Mouse (Mus musculus) heart, embryonic 11.5 days (tissue): Measurements from ENCODE around the gene Upk3a. TPM values are rescaled to one million over a fixed set of nuclear protein-coding genes. Genes with fewer than 3 reads are reported as not detected.
A peak's percentile ranks its signal among the peaks of the same experiment; 100 is the strongest.

Experiments used
- ATAC-seq: fragments of 200-750 bp; cut with Nextera tagmentation; replicated peaks from 2 replicates; pipeline ENCODE4 v1.8.0; 2017; ENCODE audit warnings: moderate library complexity; ENCODE audit not compliant: insufficient number of reproducible peaks, low FRiP score, low TSS enrichment
- H3K27ac ChIP-seq: fragments of 300-500 bp; sonication (generic); 2 replicates; pipeline ENCODE4 v1.5.1; 2014; ENCODE audit warnings: mild to moderate bottlenecking, low read depth, low read length
- H3K27me3 ChIP-seq: fragments of 300-500 bp; sonication (generic); 2 replicates; pipeline ENCODE4 v1.6.1; 2014; ENCODE audit warnings: mild to moderate bottlenecking, low read length, mixed read lengths; ENCODE audit not compliant: control insufficient read depth, insufficient read depth
- H3K36me3 ChIP-seq: fragments of 300-500 bp; sonication (generic); 2 replicates; pipeline ENCODE4 v1.6.1; 2014; ENCODE audit warnings: mild to moderate bottlenecking, low read length, moderate library complexity, mixed read lengths; ENCODE audit not compliant: control insufficient read depth, insufficient read depth
- H3K4me1 ChIP-seq: fragments of 300-500 bp; sonication (generic); 2 replicates; pipeline ENCODE4 v1.6.1; 2014; ENCODE audit warnings: low read length; ENCODE audit not compliant: control insufficient read depth, insufficient read depth
- H3K4me2 ChIP-seq: fragments of 300-500 bp; sonication (generic); 2 replicates; pipeline ENCODE4 v1.6.1; 2014; ENCODE audit warnings: mild to moderate bottlenecking, moderate library complexity
- H3K4me3 ChIP-seq: fragments of 300-500 bp; sonication (generic); 2 replicates; pipeline ENCODE4 v1.5.1; 2014; ENCODE audit warnings: low read depth, low read length
- H3K9ac ChIP-seq: fragments of 300-500 bp; sonication (generic); 2 replicates; pipeline ENCODE4 v1.6.1; 2014; ENCODE audit warnings: mild to moderate bottlenecking, low read depth, low read length, moderate library complexity
- H3K9me3 ChIP-seq: fragments of 300-500 bp; sonication (generic); replicated peaks from 2 replicates; pipeline ENCODE4 v1.6.1; 2016; ENCODE audit warnings: low read length; ENCODE audit not compliant: control insufficient read depth
- whole genome bisulfite sequencing: fragments of 180-500 bp; shearing (Covaris S2); extraction: QIAGEN DNeasy Blood & Tissue Kit; methylation state at CpG from one replicate; pipeline ENCODE4 v1.1.7; 2014; ENCODE audit not compliant: insufficient replicate concordance; 5-methylcytosine and 5-hydroxymethylcytosine counted together
- polyA plus RNA-seq: library from polyadenylated mRNA; unstranded; fragments of >200 nt; fragmentation: Nextera tagmentation; extraction: Ambion mirVana; gene quantifications from 2 replicates; pipeline ENCODE4 v1.2.1, GENCODE M21; 2014

Upk3a gene
- polyA plus RNA-seq, 1 experiment from 2014 or later = not detected

DNA sequence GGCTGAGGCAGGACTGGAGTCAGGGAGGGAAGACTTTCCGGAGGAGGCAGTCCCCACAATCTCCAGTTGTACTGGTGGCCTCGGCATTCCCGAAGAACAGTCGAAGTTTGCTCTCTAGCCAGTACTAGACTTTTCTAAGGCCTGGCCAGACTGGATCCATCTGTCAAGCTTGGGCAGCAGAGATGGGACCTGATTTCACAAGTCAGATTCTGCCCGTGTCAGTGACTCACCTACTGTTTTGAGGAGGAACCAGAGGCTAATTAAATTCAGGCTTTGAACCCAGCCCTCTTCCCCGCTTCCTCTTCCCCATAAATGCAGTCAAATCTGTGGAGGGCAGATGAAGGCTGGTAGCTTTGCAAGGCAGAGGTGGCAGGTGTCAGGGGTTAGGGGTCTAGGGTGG lies 21.9 kb upstream of the Upk3a start:
- H3K27ac ChIP-seq = no peak overlapping the region
- H3K9me3 ChIP-seq = no peaks in the 10 kb centered on the region
- H3K9ac ChIP-seq = no peak overlapping the region
- no peaks in the 10 kb centered on the region; the same call in 1 of the 2 replicates for H3K27me3 ChIP-seq
- no peak for ATAC-seq
- no peaks in the 10 kb centered on the region for H3K36me3 ChIP-seq
- H3K4me3 ChIP-seq = no peak overlapping the region
- H3K4me2 ChIP-seq = no peak overlapping the region
- 24% methylated on average over 6 of the region's 6 CpGs for WGBS
- H3K4me1 ChIP-seq = no peaks in the 10 kb centered on the region

DNA sequence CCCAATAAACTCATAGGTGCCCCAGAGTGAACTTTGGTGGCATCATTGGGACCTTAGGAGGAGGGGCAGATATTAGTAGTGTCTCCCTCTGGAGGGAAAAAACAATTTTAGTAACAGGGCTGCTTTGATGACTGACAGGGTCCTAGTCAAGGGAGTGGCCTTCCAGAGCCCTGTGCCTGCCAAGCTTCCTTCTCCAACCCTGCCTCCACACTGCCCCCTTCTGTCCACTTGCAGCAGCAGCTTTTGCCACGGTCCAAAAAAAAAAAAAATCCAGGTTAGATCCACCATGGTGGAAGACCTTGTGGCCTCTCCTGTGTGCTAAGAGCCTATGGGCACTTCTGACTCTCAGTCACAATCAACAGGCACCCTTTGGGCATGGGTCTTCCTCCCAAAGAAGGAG lies 21.0 kb upstream of the Upk3a start:
- H3K4me3 ChIP-seq = no peak overlapping the region
- ATAC-seq = no peak
- H3K9ac ChIP-seq = no peak overlapping the region
- WGBS = 8% methylated on average over 1 of the region's 1 CpGs
- no peaks in the 10 kb centered on the region; the same call in 1 of the 2 replicates for H3K27me3 ChIP-seq
- no peak overlapping the region for H3K27ac ChIP-seq
- H3K9me3 ChIP-seq = no peaks in the 10 kb centered on the region
- H3K4me1 ChIP-seq = no peaks in the 10 kb centered on the region
- no peaks in the 10 kb centered on the region for H3K36me3 ChIP-seq
- H3K4me2 ChIP-seq = no peak overlapping the region

DNA sequence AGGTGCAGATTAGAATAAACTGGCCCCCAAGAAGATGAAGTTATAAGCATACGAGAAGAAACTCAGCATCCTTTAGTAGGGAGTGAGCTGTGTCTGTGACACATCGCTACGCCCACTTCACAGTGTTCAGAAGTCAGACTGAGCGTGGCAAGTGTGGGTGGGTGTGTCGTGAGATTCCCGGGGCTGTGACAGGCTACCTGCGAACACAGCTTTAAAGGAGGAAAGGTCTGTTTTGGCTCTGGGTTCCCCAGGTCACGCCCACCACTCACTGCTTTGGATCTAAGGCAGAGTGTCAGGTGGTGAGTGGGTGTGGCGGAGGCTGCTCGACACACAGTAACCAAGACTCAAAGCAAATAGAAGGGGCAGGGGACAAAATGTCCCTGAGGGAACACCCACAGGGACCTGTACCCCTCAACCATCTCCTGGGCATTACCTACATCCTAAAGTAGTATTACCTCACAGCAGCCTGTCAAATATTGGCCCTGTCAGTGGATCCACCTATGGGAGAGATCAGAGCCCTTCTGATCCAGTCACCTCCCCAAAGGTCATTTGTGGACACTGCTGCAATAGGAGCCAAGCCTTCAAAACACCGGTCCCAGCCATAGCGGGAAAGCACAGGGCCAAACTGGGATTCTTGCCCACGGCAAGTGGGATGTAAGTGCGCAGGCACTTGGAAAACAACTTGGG lies 19.0 kb upstream of the Upk3a start:
- H3K27me3 ChIP-seq = no peaks in the 10 kb centered on the region; the same call in 1 of the 2 replicates
- no peak overlapping the region for H3K9ac ChIP-seq
- H3K4me2 ChIP-seq = no peak overlapping the region
- H3K4me3 ChIP-seq = no peak overlapping the region
- no peaks in the 10 kb centered on the region for H3K4me1 ChIP-seq
- H3K9me3 ChIP-seq = no peaks in the 10 kb centered on the region
- no peaks in the 10 kb centered on the region for H3K36me3 ChIP-seq
- WGBS = 61% methylated on average over 14 of the region's 14 CpGs
- no peak for ATAC-seq
- no peak overlapping the region for H3K27ac ChIP-seq

DNA sequence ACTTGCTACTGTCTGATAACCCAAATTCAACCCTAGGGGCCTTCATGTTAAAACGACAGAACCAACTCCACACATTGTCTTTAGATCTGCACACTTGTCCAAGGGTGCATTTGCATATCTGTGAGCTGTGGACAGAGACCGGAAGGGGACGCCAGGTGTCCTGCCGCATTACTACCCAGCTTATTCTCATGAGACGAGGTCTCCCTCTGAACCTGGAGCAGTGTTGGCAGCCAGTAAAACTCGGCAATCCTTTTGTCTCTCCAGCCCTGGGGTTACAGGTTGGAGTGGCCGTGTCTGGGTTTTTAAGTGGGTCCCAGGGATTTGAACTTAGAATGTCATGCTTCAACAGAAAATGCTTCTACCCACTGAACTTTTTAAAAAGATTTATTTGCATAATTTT lies 17.0 kb upstream of the Upk3a start:
- Histone ChIP-seq H3K36me3 (no peaks in the 10 kb centered on the region), H3K4me2 (no peak overlapping the region), H3K27ac (no peak overlapping the region), H3K4me3 (no peak overlapping the region), H3K4me1 (no peaks in the 10 kb centered on the region), H3K9me3 (no peaks in the 10 kb centered on the region), H3K9ac (no peak overlapping the region), H3K27me3 (no peaks in the 10 kb centered on the region; the same call in 1 of the 2 replicates)
- no peak for ATAC-seq
- WGBS = 65% methylated on average over 7 of the region's 7 CpGs

DNA sequence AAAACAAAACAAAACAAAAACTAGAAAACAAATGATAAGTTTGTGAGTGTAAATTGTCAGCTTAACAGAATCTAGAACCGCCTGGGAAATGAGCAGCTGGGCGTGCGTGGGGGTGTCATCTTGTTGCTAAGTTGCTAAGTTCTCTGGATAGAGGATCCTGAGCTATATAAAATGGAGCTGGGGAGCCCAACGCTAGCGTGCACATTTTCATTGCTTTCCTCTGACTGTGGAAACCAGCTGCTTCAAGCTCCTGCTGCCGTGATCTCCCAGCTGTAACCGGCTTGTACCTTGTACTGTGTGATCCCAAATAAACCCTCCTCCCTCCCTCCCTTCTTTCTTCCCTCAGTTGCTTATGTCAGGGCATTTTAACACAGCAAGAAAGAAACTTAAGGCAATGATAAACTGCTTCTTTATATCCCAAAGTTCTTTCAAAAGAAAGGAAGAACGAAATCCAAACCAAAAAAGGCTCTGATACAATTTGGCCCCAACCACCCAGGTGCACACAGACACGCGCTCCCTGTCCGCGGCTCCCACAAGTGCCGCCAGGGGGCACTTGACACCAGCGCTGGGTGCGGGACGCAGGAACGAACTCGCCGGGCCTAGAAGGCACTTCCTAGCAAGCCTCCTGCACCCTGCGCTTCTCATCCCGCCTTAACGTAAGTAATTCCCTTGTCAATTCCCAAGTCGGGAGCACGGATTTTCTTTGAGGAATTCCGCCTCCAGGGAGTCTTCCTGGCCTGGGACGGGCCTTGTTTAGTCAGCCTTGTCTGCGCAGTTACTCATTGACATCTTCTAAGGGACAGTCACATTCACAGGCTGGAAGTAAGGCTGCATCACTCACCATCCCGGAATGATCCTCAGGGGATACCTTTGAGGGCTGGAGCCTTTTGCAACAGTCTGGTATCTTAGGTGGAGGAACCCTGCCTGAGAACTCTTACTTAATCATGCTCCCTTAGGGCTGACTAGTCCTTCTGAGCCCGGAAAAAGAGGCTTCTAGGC lies 15.7 kb upstream of the Upk3a start:
- H3K4me1 ChIP-seq = no peaks in the 10 kb centered on the region
- H3K9ac ChIP-seq = no peak overlapping the region
- H3K4me2 ChIP-seq = no peak overlapping the region
- no peak overlapping the region for H3K4me3 ChIP-seq
- H3K9me3 ChIP-seq = no peaks in the 10 kb centered on the region
- no peak for ATAC-seq
- H3K36me3 ChIP-seq = no peaks in the 10 kb centered on the region
- H3K27ac ChIP-seq = no peak overlapping the region
- H3K27me3 ChIP-seq = no peaks in the 10 kb centered on the region; the same call in 1 of the 2 replicates
- whole genome bisulfite sequencing = 18% methylated on average over 29 of the region's 29 CpGs

DNA sequence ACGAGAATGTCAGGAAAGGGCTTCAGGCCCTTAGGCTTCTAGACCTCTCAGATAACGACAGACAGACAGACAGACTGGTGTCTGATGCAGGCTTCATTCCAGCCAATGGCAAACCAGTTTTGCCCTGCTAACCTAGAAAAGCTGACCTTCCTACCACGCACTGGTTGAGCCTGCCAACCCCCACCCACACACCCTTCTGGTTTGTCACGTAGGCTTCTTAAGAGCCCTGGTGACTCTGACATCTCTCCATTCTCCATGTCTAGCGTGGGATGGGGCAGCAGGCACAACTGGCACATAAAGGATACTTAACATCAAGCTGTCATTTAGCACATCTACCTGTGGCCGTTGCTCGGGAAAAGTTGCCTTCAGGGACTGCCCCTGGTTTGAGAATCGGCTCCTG lies 7.3 kb upstream of the Upk3a start:
- H3K4me2 ChIP-seq = no peak overlapping the region
- no peaks in the 10 kb centered on the region for H3K27me3 ChIP-seq
- no peaks in the 10 kb centered on the region for H3K36me3 ChIP-seq
- H3K4me3 ChIP-seq = no peak overlapping the region
- peaks cover 13% of the 10 kb centered on the region for H3K4me1 ChIP-seq
- 56% methylated on average over 8 of the region's 8 CpGs for WGBS
- no peak overlapping the region for H3K27ac ChIP-seq
- no peak overlapping the region for H3K9ac ChIP-seq
- no peaks in the 10 kb centered on the region for H3K9me3 ChIP-seq
- no peak for ATAC-seq

DNA sequence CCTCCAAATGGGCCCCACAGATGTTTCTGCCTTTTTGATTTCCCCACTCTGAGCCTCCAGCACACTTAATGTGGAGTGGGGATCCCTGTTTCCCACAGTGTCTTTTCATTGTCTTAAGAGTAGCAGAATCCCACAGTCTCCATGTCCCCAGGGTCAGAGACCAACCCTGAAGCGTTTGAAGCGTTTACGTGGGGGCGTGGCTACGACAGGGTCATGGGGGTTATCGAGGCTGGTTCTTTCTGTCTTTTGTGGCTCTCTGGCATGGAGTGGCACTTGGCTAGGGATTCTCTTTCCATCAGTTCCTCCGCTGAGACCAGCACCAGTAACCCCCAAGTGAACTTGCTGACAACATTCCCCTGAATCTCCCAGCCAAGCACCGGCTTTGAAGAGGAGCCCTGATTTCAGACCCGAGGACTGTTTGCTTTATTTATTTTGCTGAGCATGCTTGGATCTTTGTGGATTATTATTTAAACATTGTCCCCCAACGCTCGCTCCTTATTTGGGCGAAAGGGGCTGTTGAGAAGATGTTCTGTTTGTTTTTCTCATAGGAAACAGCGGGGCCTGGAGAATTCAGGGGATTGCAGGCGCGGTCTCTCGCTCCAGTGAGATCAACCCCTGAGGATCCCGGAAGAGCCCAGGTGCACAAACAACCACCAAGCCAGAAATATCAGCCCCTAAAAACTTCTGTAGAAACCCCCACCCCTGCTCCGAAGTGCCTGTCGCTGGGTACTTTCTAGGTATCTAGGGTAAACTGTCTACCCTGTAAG lies 4.9 kb upstream of the Upk3a start:
- Histone ChIP-seq H3K36me3 (no peaks in the 10 kb centered on the region), H3K4me1 (peaks cover 21% of the 10 kb centered on the region), H3K27ac (0 out of 2 replicates have a peak overlapping the region, but pooled peaks have one; percentile 10), H3K9me3 (no peaks in the 10 kb centered on the region), H3K9ac (peak overlapping the region; percentile 52; the same call in 1 of the 2 replicates), H3K4me2 (peak overlapping the region; percentile 29), H3K4me3 (no peak overlapping the region), H3K27me3 (peaks cover 3% of the 10 kb centered on the region)
- no peak for ATAC-seq
- 28% methylated on average over 19 of the region's 19 CpGs for WGBS

DNA sequence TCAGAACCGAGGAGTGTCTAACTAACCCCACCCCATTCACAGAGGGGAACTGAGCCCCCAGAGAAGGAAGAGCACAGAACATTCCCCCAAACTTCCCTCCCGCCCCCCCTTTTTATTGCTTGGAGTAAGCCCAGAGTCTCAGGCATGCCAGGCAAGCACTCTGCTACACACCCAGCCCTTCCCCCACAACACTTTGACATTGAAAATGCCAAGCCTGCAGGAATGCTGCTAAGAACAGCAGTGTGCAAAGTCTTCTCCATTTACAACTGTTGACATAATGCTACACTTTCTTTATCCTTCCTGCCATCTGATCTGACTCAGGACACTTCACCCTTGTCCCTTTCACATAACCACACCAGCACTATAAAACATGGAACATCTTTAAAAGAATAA lies 4.3 kb upstream of the Upk3a start:
- H3K36me3 ChIP-seq = no peaks in the 10 kb centered on the region
- H3K4me3 ChIP-seq = no peak overlapping the region
- peaks cover 6% of the 10 kb centered on the region for H3K27me3 ChIP-seq
- H3K9ac ChIP-seq = no peak overlapping the region
- no peak overlapping the region for H3K27ac ChIP-seq
- ATAC-seq = no peak
- no peaks in the 10 kb centered on the region for H3K9me3 ChIP-seq
- peak overlapping the region; percentile 29; the same call in 1 of the 2 replicates for H3K4me2 ChIP-seq
- peaks cover 21% of the 10 kb centered on the region for H3K4me1 ChIP-seq
- 27% methylated on average over 2 of the region's 2 CpGs for WGBS
